Mouse (Mus musculus): ENCODE data around the gene Ywhae. TPM values are rescaled to one million over a fixed set of nuclear protein-coding genes. Genes with fewer than 3 reads are reported as not detected.
A peak's percentile ranks its signal among the peaks of the same experiment; 100 is the strongest.

Ywhae gene
- polyA plus RNA-seq, 1 experiment from 2014 or later = 1,665 TPM

GRCm38 (mm10) chr11:75795321-75795636 is 62.6 kb downstream of the Ywhae start:
- 3% methylated on average over 40 of the region's 42 CpGs for WGBS
- H3K9me3 ChIP-seq (ENCODE audit: control insufficient read depth, low read length) = no peaks in the 10 kb centered on the region
- no peak overlapping the region for H3K27ac ChIP-seq (ENCODE audit: low read depth, low read length)
- no peak; the same call in 1 of the 2 replicates for ATAC-seq (ENCODE audit: low FRiP score)
- H3K27me3 ChIP-seq (ENCODE audit: control insufficient read depth, insufficient read depth, low read length) = peaks cover 40% of the 10 kb centered on the region
- H3K36me3 ChIP-seq (ENCODE audit: control insufficient read depth, insufficient read depth, low read length) = no peaks in the 10 kb centered on the region
- peaks cover 12% of the 10 kb centered on the region; the same call in 1 of the 2 replicates for H3K4me1 ChIP-seq (ENCODE audit: control insufficient read depth, insufficient read depth, low read length)
- H3K9ac ChIP-seq (ENCODE audit: low read length) = peak overlapping the region; percentile 39
- H3K4me2 ChIP-seq = peak overlapping the region; percentile 48
- DNase-seq (ENCODE audit: low spot score, missing footprints) = no peak
- H3K4me3 ChIP-seq (ENCODE audit: low read depth, low read length) = peak overlapping the region; percentile 36

- Histone ChIP-seq H3K4me1 (ENCODE audit: control insufficient read depth, insufficient read depth, low read length) (peaks cover 12% of the 10 kb centered on the region; the same call in 1 of the 2 replicates), H3K4me2 (peak within 1 kb of the TSS; percentile 48), H3K27me3 (ENCODE audit: control insufficient read depth, insufficient read depth, low read length) (peaks cover 40% of the 10 kb centered on the region), H3K36me3 (ENCODE audit: control insufficient read depth, insufficient read depth, low read length) (no peaks in the 10 kb centered on the region), H3K27ac (ENCODE audit: low read depth, low read length) (no peak within 1 kb of the TSS), H3K9me3 (ENCODE audit: control insufficient read depth, low read length) (no peaks in the 10 kb centered on the region), H3K4me3 (ENCODE audit: low read depth, low read length) (peak within 1 kb of the TSS; percentile 36), H3K9ac (ENCODE audit: low read length) (peak within 1 kb of the TSS; percentile 39)
- WGBS = 3% methylated on average over 30 of the region's 37 CpGs
- ATAC-seq (ENCODE audit: low FRiP score) (peak; percentile 72), DNase-seq (ENCODE audit: low spot score, missing footprints) (no peak)
These were observed 63.4 kb downstream of the Ywhae start, which contains the start of gene Doc2b for GRCm38 (mm10) chr11:75796029-75796445. Gene Doc2b (minus strand): TSS chr11:75796049.

GRCm38 (mm10) chr11:75796536-75797246 is 64.0 kb downstream of the Ywhae start:
- WGBS = 69% methylated on average over 13 of the region's 13 CpGs
- no peak overlapping the region for H3K27ac ChIP-seq (ENCODE audit: low read depth, low read length)
- DNase-seq (ENCODE audit: low spot score, missing footprints) (no peak), ATAC-seq (ENCODE audit: low FRiP score) (no peak)
- peaks cover 40% of the 10 kb centered on the region for H3K27me3 ChIP-seq (ENCODE audit: control insufficient read depth, insufficient read depth, low read length)
- no peaks in the 10 kb centered on the region for H3K36me3 ChIP-seq (ENCODE audit: control insufficient read depth, insufficient read depth, low read length)
- H3K4me2 ChIP-seq = no peak overlapping the region
- H3K4me3 ChIP-seq (ENCODE audit: low read depth, low read length) = no peak overlapping the region
- H3K9me3 ChIP-seq (ENCODE audit: control insufficient read depth, low read length) = no peaks in the 10 kb centered on the region
- H3K9ac ChIP-seq (ENCODE audit: low read length) = no peak overlapping the region
- peaks cover 12% of the 10 kb centered on the region; the same call in 1 of the 2 replicates for H3K4me1 ChIP-seq (ENCODE audit: control insufficient read depth, insufficient read depth, low read length)

GRCm38 (mm10) chr11:75801369-75801768 is 68.7 kb downstream of the Ywhae start:
- no peak for DNase-seq (ENCODE audit: low spot score, missing footprints)
- H3K27me3 ChIP-seq (ENCODE audit: control insufficient read depth, insufficient read depth, low read length) = peaks cover 10% of the 10 kb centered on the region
- WGBS = 80% methylated on average over 4 of the region's 4 CpGs

GRCm38 (mm10) chr11:75801771-75802550 is 69.3 kb downstream of the Ywhae start:
- H3K4me1 ChIP-seq (ENCODE audit: control insufficient read depth, insufficient read depth, low read length) = no peaks in the 10 kb centered on the region
- no peak for DNase-seq (ENCODE audit: low spot score, missing footprints)
- H3K36me3 ChIP-seq (ENCODE audit: control insufficient read depth, insufficient read depth, low read length) = no peaks in the 10 kb centered on the region
- no peaks in the 10 kb centered on the region for H3K9me3 ChIP-seq (ENCODE audit: control insufficient read depth, low read length)
- H3K4me2 ChIP-seq = no peak overlapping the region
- no peak overlapping the region for H3K4me3 ChIP-seq (ENCODE audit: low read depth, low read length)
- no peak overlapping the region for H3K9ac ChIP-seq (ENCODE audit: low read length)
- H3K27me3 ChIP-seq (ENCODE audit: control insufficient read depth, insufficient read depth, low read length) = peaks cover 4% of the 10 kb centered on the region; the same call in 1 of the 2 replicates
- 89% methylated on average over 7 of the region's 7 CpGs for WGBS
- no peak overlapping the region for H3K27ac ChIP-seq (ENCODE audit: low read depth, low read length)
- no peak for ATAC-seq (ENCODE audit: low FRiP score)

More at GRCm38 (mm10) chr11:75801369-75801768, 68.7 kb downstream of the Ywhae start:
- H3K4me3 ChIP-seq (ENCODE audit: low read depth, low read length) = no peak overlapping the region
- H3K4me2 ChIP-seq = no peak overlapping the region
- no peak for ATAC-seq (ENCODE audit: low FRiP score)
- H3K4me1 ChIP-seq (ENCODE audit: control insufficient read depth, insufficient read depth, low read length) = no peaks in the 10 kb centered on the region
- H3K9ac ChIP-seq (ENCODE audit: low read length) = no peak overlapping the region
- H3K36me3 ChIP-seq (ENCODE audit: control insufficient read depth, insufficient read depth, low read length) = no peaks in the 10 kb centered on the region
- no peak overlapping the region for H3K27ac ChIP-seq (ENCODE audit: low read depth, low read length)
- no peaks in the 10 kb centered on the region for H3K9me3 ChIP-seq (ENCODE audit: control insufficient read depth, low read length)

GRCm38 (mm10) chr11:75807486-75807885 is 74.8 kb downstream of the Ywhae start:
- Histone ChIP-seq H3K27me3 (ENCODE audit: control insufficient read depth, insufficient read depth, low read length) (no peaks in the 10 kb centered on the region), H3K4me2 (no peak overlapping the region), H3K9ac (ENCODE audit: low read length) (no peak overlapping the region), H3K9me3 (ENCODE audit: control insufficient read depth, low read length) (no peaks in the 10 kb centered on the region), H3K4me1 (ENCODE audit: control insufficient read depth, insufficient read depth, low read length) (0 out of 2 replicates have a peak, but pooled peaks cover 2% of the 10 kb centered on the region), H3K4me3 (ENCODE audit: low read depth, low read length) (no peak overlapping the region), H3K36me3 (ENCODE audit: control insufficient read depth, insufficient read depth, low read length) (no peaks in the 10 kb centered on the region), H3K27ac (ENCODE audit: low read depth, low read length) (no peak overlapping the region)
- WGBS = 56% methylated on average over 5 of the region's 5 CpGs
- DNase-seq (ENCODE audit: low spot score, missing footprints) (no peak), ATAC-seq (ENCODE audit: low FRiP score) (no peak)

GRCm38 (mm10) chr11:75810526-75810925 is 77.9 kb downstream of the Ywhae start:
- Histone ChIP-seq H3K4me2 (no peak overlapping the region), H3K36me3 (ENCODE audit: control insufficient read depth, insufficient read depth, low read length) (no peaks in the 10 kb centered on the region), H3K9me3 (ENCODE audit: control insufficient read depth, low read length) (no peaks in the 10 kb centered on the region), H3K27me3 (ENCODE audit: control insufficient read depth, insufficient read depth, low read length) (no peaks in the 10 kb centered on the region), H3K27ac (ENCODE audit: low read depth, low read length) (no peak overlapping the region), H3K4me3 (ENCODE audit: low read depth, low read length) (no peak overlapping the region), H3K9ac (ENCODE audit: low read length) (no peak overlapping the region), H3K4me1 (ENCODE audit: control insufficient read depth, insufficient read depth, low read length) (0 out of 2 replicates have a peak, but pooled peaks cover 2% of the 10 kb centered on the region)
- DNase-seq (ENCODE audit: low spot score, missing footprints) (no peak), ATAC-seq (ENCODE audit: low FRiP score) (no peak)
- 89% methylated on average over 3 of the region's 3 CpGs for WGBS

GRCm38 (mm10) chr11:75811900-75812299 is 79.2 kb downstream of the Ywhae start:
- no peaks in the 10 kb centered on the region for H3K9me3 ChIP-seq (ENCODE audit: control insufficient read depth, low read length)
- ATAC-seq (ENCODE audit: low FRiP score) = no peak
- no peak overlapping the region for H3K4me2 ChIP-seq
- no peaks in the 10 kb centered on the region for H3K27me3 ChIP-seq (ENCODE audit: control insufficient read depth, insufficient read depth, low read length)
- no peak overlapping the region for H3K4me3 ChIP-seq (ENCODE audit: low read depth, low read length)
- H3K9ac ChIP-seq (ENCODE audit: low read length) = no peak overlapping the region
- no peak overlapping the region for H3K27ac ChIP-seq (ENCODE audit: low read depth, low read length)
- H3K4me1 ChIP-seq (ENCODE audit: control insufficient read depth, insufficient read depth, low read length) = 0 out of 2 replicates have a peak, but pooled peaks cover 2% of the 10 kb centered on the region
- no peaks in the 10 kb centered on the region for H3K36me3 ChIP-seq (ENCODE audit: control insufficient read depth, insufficient read depth, low read length)
- no peak for DNase-seq (ENCODE audit: low spot score, missing footprints)
- 46% methylated on average over 3 of the region's 3 CpGs for WGBS

GRCm38 (mm10) chr11:75813085-75813484 is 80.4 kb downstream of the Ywhae start:
- ATAC-seq (ENCODE audit: low FRiP score) = no peak
- H3K9me3 ChIP-seq (ENCODE audit: control insufficient read depth, low read length) = no peaks in the 10 kb centered on the region
- no peak overlapping the region for H3K4me2 ChIP-seq

More at GRCm38 (mm10) chr11:75813085-75813484, 80.4 kb downstream of the Ywhae start:
- no peak for DNase-seq (ENCODE audit: low spot score, missing footprints)
- no peak overlapping the region for H3K9ac ChIP-seq (ENCODE audit: low read length)
- H3K4me1 ChIP-seq (ENCODE audit: control insufficient read depth, insufficient read depth, low read length) = 0 out of 2 replicates have a peak, but pooled peaks cover 2% of the 10 kb centered on the region
- no peaks in the 10 kb centered on the region for H3K27me3 ChIP-seq (ENCODE audit: control insufficient read depth, insufficient read depth, low read length)
- H3K27ac ChIP-seq (ENCODE audit: low read depth, low read length) = no peak overlapping the region
- 76% methylated on average over 10 of the region's 10 CpGs for WGBS
- no peaks in the 10 kb centered on the region for H3K36me3 ChIP-seq (ENCODE audit: control insufficient read depth, insufficient read depth, low read length)
- H3K4me3 ChIP-seq (ENCODE audit: low read depth, low read length) = no peak overlapping the region

All from midbrain, embryonic 11.5 days (tissue).